Mouse (Mus musculus) small intestine, adult 2 months (tissue): ENCODE measurements around the gene Rfxank.

Experiments used
- CTCF ChIP-seq: fragments of 200-500 bp; IDR thresholded peaks from 2 replicates; pipeline ENCODE4 v1.5.1; 2012; ENCODE audit warnings: low read depth, mild to moderate bottlenecking, control low read depth, inconsistent platforms, low read length, moderate library complexity, mixed read lengths; ENCODE audit not compliant: insufficient replicate concordance, insufficient read length; ENCODE audit errors: extremely low read depth
- POLR2A ChIP-seq: fragments of 200-500 bp; IDR thresholded peaks from 2 replicates; pipeline ENCODE4 v1.6.1; 2012; ENCODE audit warnings: low read depth, mild to moderate bottlenecking, control low read depth, inconsistent platforms, low read length, moderate library complexity

- TF ChIP-seq POLR2A (no peak), CTCF (peak; percentile 65; the same call in 1 of the 2 replicates)
Measured at GRCm38 (mm10) chr8:70104506-70104905, 34.4 kb downstream of the Rfxank start.
